Mouse (Mus musculus): ENCODE measurements around the gene Tmem63c.

The Tmem63c gene

DNA sequence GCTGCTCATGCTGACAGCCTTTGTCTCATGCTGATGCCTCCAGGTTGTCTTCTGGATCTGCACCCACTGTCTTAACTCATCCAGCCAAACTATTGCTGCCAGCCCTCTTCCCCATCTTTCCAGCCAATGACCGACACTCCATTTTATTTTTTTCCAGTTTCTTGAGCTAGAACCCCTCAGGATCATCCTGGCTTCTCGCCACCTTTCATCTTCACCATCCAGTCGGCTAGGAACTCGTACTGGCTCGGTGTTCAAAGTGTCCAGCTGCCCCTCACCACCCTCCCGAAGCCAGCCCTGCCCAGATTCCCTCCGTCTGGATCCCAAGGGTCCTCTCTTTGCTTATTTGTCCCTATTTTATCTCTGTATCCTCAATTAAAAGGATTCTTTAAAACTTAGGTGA lies 33.7 kb downstream of the Tmem63c start:
- no peak for DNase-seq (ENCODE audit: low spot score)

DNA sequence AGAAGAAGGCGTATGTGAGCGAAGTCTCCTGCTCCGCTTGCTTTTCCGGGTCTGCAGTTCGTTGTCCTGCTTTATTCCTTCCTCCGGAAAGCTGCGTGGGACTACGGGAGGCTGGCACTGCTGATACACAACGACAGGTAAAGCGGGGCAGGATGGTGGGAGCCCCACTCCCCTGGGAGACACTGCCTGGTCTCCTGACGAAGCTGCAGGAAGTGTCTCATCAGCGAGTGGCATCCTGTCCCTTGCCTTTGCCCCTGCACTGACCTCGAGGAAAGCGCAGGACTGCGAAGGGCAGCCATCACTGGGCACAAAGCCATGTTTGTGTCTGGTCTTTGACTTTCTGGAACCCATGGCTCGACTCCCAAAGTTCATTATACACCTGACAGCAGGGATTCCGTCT lies 35.9 kb downstream of the Tmem63c start:
- DNase-seq (ENCODE audit: low spot score): no peak

DNA sequence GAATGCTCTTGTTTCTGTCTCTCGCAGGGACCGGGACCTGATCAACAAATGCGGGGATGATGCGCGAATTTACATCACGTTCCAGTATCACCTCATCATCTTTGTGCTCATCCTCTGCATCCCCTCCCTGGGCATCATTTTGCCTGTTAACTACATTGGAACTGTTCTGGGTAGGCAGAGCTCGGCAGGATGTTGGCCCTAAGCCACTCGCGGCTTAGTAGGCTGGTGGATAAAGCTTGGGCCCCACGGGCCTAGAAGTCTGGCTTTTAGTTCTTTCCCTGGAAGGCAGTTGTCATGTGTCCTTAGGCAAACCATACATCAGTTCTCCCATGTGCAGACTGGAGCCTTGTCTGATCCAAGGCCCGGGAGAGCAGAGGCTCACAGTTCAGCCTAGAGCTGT lies 44.3 kb downstream of the Tmem63c start:
- no peak for DNase-seq (ENCODE audit: low spot score)

- DNase-seq (ENCODE audit: low spot score): no peak
Measured at GRCm38 (mm10) chr12:87066429-87066828, 45.3 kb downstream of the Tmem63c start.

DNA sequence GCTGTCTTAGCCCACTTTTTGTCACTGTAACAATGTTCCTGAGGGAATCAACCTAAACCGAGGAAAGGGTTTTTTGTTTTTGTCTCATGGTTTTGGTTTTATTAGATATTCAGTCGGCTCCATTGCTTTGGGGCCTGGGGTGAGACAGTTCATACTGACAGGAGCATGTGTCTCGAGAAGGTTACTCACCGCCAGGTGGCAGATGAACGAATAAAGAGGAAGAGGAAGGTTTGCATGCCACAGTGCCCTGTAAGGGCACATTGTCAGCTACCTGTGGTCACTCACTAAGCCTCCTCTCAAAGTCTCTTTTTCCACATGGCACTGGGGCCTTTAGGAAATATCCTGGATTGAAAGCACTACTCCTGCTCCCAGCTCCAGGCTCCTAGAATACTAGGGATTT lies 49.4 kb downstream of the Tmem63c start:
- no peak for DNase-seq (ENCODE audit: low spot score)

DNA sequence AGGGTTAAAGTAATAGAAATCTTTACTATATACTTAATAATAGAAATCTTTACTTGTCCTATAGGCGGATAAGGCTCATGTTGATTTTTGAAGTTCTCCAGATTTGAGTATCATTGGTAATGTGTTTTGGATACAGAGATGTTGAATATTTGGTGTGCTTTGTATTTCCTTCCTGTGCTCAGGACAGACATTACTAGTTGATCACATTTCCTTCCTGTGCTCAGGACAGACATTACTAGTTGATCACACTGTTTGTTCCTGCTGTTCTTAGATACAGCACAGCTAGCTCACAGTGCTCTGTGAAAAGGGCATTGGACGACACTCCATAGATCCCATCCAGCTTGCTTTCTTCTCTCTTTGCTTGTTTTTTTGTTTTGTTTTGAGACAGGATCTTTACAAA lies 55.5 kb downstream of the Tmem63c start:
- no peak for DNase-seq (ENCODE audit: low spot score)

DNA sequence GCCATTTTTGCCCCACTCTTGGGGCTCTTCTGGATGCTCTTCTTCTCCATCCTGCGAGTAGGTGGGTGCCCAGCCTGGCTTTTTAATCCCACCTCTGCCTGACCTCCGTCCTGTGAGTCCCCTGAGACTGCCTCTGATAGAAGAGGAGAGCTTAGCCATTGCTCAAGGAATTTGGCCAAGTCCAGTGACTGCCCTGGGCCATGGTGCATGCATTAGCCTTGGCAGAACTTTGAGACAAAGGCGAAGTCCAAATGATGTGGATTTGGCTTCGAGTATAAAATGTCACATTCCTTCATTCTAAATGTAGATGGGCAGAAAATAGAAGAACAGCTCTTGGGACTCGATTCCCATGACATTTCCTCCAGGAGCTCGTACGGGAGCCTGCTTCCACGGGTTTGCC lies 61.7 kb downstream of the Tmem63c start:
- no peak for DNase-seq (ENCODE audit: low spot score)

DNA sequence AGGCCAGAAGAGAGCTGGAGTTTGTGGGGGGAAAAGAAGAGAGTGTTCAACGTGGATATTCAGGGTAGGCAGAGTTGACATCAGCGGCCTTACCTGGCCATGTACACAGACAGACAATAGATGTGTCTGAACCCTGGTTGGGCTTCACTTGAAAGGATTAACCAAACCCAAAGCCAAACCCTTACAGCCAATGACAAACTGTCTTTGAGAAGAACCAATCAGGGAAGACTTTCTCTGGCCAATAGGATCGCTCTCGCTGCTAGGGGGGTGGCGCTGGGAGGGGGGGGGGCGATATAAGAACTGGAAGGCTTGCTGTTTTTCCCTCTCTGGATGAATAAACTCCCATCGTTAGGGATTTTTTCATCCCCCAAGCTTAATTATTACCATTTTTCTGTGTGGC lies 66.1 kb downstream of the Tmem63c start:
- no peak for DNase-seq (ENCODE audit: low spot score)

DNA sequence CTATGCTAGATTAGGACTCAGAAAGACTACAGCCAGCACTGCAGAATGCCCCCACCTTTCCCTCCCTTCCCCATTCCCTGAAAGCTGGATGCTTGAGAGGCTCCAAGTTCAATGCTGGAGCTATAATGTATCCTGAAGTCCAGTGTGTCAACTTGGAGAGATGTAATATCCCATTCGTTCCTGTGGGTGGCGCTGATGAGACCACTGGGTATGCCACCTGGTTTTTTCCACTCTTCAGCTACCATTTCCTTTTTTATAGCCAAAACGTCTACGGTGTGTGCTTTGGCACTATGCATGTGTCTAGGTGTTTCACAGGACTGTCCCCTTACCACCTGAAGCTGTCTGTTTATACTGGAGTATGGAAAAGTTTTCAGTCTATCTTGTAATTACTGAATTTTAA lies 67.2 kb downstream of the Tmem63c start:
- DNase-seq (ENCODE audit: low spot score): no peak

GRCm38 (mm10) chr12:87089255-87089654 lies 68.1 kb downstream of the Tmem63c start:
- no peak for DNase-seq (ENCODE audit: low spot score)

DNA sequence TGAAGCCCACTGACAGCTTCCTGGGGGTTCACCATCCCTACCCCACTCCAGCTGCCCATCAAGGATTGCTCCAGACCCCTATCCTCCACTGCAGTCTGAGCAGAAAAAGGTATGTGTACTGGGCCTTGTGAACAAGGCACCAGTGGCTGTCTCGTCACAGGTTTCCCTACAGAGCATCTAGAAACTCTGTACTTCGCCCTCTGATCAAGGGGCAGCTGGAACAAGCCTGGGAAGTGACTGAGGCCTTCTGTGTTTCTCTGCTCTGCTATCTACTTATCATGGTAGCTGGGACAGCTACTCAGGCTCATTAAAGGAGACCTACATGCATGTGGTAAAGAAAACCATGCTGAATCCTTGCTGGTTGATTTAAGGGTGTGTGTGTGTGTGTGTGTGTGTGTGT lies 68.6 kb downstream of the Tmem63c start:
- no peak for DNase-seq (ENCODE audit: low spot score)

DNA sequence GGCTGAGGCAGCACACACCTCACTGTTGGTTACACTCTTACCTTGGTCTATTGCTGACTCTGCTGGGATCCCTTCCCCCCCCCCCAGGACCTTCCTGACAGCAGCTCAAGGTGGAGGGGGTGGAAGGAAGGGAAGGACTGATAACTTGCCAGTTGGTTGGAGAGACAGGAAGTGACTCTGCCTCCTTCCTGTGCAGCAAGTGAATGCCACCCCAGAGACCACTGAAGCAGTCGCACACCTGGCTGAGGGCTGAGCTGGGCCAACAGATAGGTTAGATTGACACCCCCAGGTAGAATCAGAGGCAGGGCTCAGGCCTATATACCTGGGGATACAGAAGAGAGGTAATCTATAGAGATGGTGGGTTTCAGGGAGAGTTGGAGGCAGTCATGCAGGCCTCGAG lies 70.8 kb downstream of the Tmem63c start:
- no peak for DNase-seq (ENCODE audit: low spot score)

DNA sequence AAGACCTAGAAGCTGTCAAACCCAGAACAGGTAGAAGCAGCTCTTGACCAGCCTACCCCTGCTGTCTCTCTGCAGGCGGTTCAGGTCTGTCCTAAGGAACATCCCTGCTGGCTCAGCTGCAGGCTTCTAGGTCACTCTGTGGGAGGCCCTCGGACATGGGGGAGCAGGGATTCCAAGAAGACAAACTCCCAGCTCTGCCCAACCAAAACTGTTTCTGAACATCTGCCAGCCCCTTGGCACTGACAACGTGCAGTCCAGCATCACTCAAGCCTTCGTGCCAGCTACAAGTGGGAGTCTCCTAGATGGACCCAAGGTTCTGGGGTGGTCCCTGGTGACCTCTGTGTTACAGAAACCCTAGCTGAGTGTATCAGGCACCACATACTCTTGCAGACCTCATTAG lies 72.1 kb downstream of the Tmem63c start:
- DNase-seq (ENCODE audit: low spot score): no peak

DNA sequence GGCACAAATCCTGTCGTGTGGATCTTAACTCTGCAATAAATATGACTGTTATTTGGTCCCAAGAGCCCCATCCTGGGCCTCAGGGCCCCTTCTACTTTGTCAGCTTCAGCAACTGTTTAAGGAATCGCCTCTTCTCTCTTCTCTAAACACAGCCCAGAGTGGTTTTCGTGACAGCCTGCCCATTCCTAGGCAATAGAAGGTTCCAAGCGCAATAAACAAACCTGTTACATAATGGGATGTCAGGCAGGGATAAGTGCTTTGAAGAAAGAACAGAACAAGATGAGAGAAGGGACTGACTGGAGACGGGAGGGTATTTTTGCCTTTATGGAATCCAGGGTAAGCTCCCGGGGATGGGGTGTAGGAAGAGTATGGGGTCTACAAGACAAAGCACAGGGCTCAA lies 72.5 kb downstream of the Tmem63c start:
- DNase-seq (ENCODE audit: low spot score): no peak

GRCm38 (mm10) chr12:87100331-87100730 lies 79.2 kb downstream of the Tmem63c start:
- DNase-seq (ENCODE audit: low spot score): no peak

DNA sequence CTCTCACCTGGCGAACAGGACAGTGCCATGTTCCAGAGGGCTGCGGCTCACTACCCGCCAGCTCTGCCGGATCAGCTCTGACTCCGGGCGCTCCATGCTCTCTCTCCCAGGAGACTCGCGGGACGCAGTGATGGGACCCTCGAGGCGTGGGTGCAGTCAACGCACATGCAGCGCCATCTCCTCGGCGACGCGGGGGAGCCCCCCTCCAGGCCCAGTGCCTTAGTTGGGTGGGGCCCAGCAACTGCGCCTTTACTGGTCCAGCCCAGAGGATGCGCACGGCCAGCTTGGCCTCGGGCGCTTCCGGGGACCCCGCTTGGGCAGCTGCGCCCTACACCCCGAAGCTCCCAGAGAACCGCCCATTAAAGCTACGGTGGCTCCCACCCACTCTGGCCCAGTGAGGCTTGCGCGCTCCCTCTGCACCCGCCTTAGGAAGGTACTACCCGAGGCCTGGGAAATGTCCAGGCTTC lies 81.1 kb downstream of the Tmem63c start, which contains the start of gene Ngb:
Gene Ngb, minus strand, starts transcription at position 375 of the 467 bp plus-strand sequence.
- DNase-seq (ENCODE audit: low spot score): no peak

GRCm38 (mm10) chr12:87103471-87103870 lies 82.3 kb downstream of the Tmem63c start:
- DNase-seq (ENCODE audit: low spot score): no peak

DNA sequence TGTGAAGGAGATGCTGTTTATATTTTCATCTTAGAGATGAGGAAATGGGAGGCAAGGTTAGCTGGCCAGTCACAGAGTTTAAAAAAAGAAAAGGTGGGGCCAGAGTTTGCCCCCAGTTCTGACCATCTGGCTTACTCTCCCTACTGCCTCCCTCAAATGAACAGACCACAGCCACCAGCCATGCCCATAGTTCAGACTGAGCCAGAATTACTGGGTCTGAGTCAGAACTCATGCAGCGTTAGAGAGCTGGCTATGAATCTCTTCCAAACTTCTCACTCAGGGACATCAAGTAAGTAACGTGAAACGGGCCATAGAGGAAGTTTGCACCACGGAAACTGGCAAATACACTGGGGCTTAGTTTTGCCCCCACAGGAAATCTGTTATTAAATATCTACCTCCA lies 83.7 kb downstream of the Tmem63c start:
- DNase-seq (ENCODE audit: low spot score): no peak

- no peak for DNase-seq (ENCODE audit: low spot score)
Measured at GRCm38 (mm10) chr12:87107357-87107977, 86.3 kb downstream of the Tmem63c start.

- DNase-seq (ENCODE audit: low spot score): no peak
Measured at GRCm38 (mm10) chr12:87121918-87122589, 100.9 kb downstream of the Tmem63c start.

GRCm38 (mm10) chr12:87127256-87127655 lies 106.1 kb downstream of the Tmem63c start:
- DNase-seq (ENCODE audit: low spot score): no peak

GRCm38 (mm10) chr12:87130224-87130623 lies 109.1 kb downstream of the Tmem63c start:
- no peak for DNase-seq (ENCODE audit: low spot score)

DNA sequence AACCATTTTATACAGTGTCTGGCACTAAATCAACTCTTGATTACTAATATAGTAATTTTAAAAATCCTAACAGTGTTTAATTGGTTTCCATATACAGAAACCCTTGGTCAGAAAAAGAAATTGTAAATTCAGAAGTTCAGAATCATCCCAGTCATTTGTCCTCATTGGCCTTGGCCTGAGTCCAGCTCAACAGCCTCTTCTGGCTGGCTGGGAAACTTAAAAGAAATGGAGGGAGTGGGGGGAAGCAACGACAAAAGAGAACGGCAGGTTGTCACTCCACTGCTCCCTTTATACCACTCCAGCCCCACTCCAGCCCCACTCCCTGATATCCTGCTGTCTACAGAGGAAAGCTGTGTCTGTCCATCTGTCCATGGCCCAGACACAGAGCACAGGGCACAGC lies 110.0 kb downstream of the Tmem63c start:
- no peak for DNase-seq (ENCODE audit: low spot score)

DNA sequence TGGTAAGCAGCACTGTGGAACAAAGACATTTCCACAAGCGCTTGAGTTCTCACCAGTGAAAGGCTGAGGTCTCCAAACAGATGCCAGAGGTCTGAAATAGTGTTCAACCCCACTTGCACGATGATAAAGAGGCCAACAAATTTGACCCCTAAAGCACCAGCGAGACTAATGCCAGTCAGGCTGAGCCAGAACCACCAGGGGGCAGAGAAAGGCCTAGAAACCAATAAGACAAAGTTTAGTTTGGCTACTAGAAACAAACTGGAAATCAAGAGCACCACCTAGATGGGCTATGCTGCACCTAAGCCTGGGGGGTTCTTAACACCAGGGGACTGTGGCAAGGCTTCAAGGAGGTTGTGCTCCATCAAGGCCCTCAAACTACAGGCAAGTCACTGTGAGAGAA lies 110.5 kb downstream of the Tmem63c start:
- DNase-seq (ENCODE audit: low spot score): no peak
